Mouse (Mus musculus) erythroblast, embryonic 14.5 days (primary cell): ENCODE results near the gene Nab1.

Source experiments
- GATA1 ChIP-seq: IDR thresholded peaks from 2 replicates; pipeline ENCODE4 v1.6.1; 2012; ENCODE audit warnings: low read length, inconsistent platforms, mixed read lengths
- TAL1 ChIP-seq: IDR thresholded peaks from 3 replicates; pipeline ENCODE4 v1.6.1; 2012; ENCODE audit warnings: low read length, inconsistent platforms, mixed read lengths

GRCm38 (mm10) chr1:52423057-52423456, 77.4 kb downstream of the Nab1 start:
- TF ChIP-seq GATA1: no peak
- TF ChIP-seq TAL1: no peak
